Mouse (Mus musculus) 416B (cell line): ENCODE data around the gene Ndufab1.

Experiments used
- DNase-seq: peaks from one replicate; pipeline ENCODE4 v3.0.0; 2011; ENCODE audit warnings: low read depth

Ndufab1 gene

GRCm38 (mm10) chr7:122067517-122068381, 33.9 kb downstream of the Ndufab1 start:
- DNase-seq, result peak; percentile 68

- DNase-seq, result peak; percentile 98
These were observed 34.7 kb downstream of the Ndufab1 start, which contains the start of the genes Ubfd1 and Ears2 for GRCm38 (mm10) chr7:122066945-122067516. Gene Ubfd1, plus strand, starts transcription at chr7:122067175. Gene Ears2, minus strand, starts transcription at chr7:122067263.

- peak; percentile 58 for DNase-seq
These were observed 35.4 kb downstream of the Ndufab1 start for GRCm38 (mm10) chr7:122066102-122066944.

GRCm38 (mm10) chr7:122065656-122066055, 36.0 kb downstream of the Ndufab1 start:
- no peak for DNase-seq

GRCm38 (mm10) chr7:122056633-122057032, 45.1 kb downstream of the Ndufab1 start:
- no peak for DNase-seq

GRCm38 (mm10) chr7:122050834-122051233, 50.9 kb downstream of the Ndufab1 start:
- DNase-seq, result no peak

- DNase-seq, result no peak
These were observed 53.5 kb downstream of the Ndufab1 start for GRCm38 (mm10) chr7:122048191-122048590.

GRCm38 (mm10) chr7:122046813-122047212, 54.9 kb downstream of the Ndufab1 start:
- DNase-seq, result peak; percentile 88

GRCm38 (mm10) chr7:122045711-122046110, 56.0 kb downstream of the Ndufab1 start:
- no peak for DNase-seq

GRCm38 (mm10) chr7:122045181-122045634, 56.5 kb downstream of the Ndufab1 start:
- no peak for DNase-seq

- DNase-seq, result no peak
These were observed 57.6 kb downstream of the Ndufab1 start for GRCm38 (mm10) chr7:122044106-122044505.
